Mouse (Mus musculus) C2C12 (cell line): ENCODE measurements around the gene 2410004B18Rik. TPM values are rescaled to one million over a fixed set of nuclear protein-coding genes. Genes with fewer than 3 reads are reported as not detected.

Experiments used
- H3K27me3 ChIP-seq: one replicate; pipeline ENCODE4 v1.6.1; 2011; ENCODE audit not compliant: control insufficient read depth, insufficient read depth, insufficient read length
- H3K36me3 ChIP-seq: one replicate; pipeline ENCODE4 v1.6.1; 2011; ENCODE audit not compliant: control insufficient read depth, insufficient read depth
- H3K4me3 ChIP-seq: one replicate; pipeline ENCODE4 v1.5.1; 2011; ENCODE audit warnings: mild to moderate bottlenecking, control low read depth; ENCODE audit not compliant: poor library complexity, insufficient read depth, severe bottlenecking
- H3K79me2 ChIP-seq: one replicate; pipeline ENCODE4 v1.6.1; 2011; ENCODE audit not compliant: control insufficient read depth, insufficient read depth
- H3K79me3 ChIP-seq: one replicate; pipeline ENCODE4 v1.6.1; 2011; ENCODE audit warnings: low read depth, control low read depth
- H3ac ChIP-seq: one replicate; pipeline ENCODE3; 2011; ENCODE audit warnings: low read depth; ENCODE audit not compliant: control insufficient read depth, insufficient read length
- CEBPB ChIP-seq: IDR thresholded peaks from one replicate; pipeline ENCODE4 v1.6.1; 2011; ENCODE audit warnings: low read depth, mild to moderate bottlenecking, control low read depth, moderate library complexity
- CTCF ChIP-seq: IDR thresholded peaks from one replicate; pipeline ENCODE4 v1.5.1; 2011; ENCODE audit not compliant: control insufficient read depth, insufficient read depth, insufficient read length
- FOSL1 ChIP-seq: IDR thresholded peaks from one replicate; pipeline ENCODE4 v1.8.0; 2011; ENCODE audit warnings: mild to moderate bottlenecking, low read length; ENCODE audit not compliant: poor library complexity, insufficient read depth, severe bottlenecking
- MAX ChIP-seq: IDR thresholded peaks from one replicate; pipeline ENCODE4 v1.6.1; 2011; ENCODE audit warnings: mild to moderate bottlenecking, control low read depth
- MYOD1 ChIP-seq: IDR thresholded peaks from one replicate; pipeline ENCODE4 v1.6.1; 2011; ENCODE audit warnings: low read depth; ENCODE audit not compliant: control insufficient read depth, insufficient read length
- MYOG ChIP-seq: IDR thresholded peaks from one replicate; pipeline ENCODE4 v1.6.1; 2011; ENCODE audit not compliant: control insufficient read depth, insufficient read length; ENCODE audit errors: extremely low read depth
- USF1 ChIP-seq: IDR thresholded peaks from one replicate; pipeline ENCODE4 v1.6.1; 2011; ENCODE audit warnings: low read depth, mild to moderate bottlenecking, control low read depth, moderate library complexity
- polyA plus RNA-seq: library from polyadenylated mRNA; unstranded; fragments of >200 nt; fragmentation: generic; extraction: Trizol; gene quantifications from one replicate; pipeline ENCODE4 v1.2.1, GENCODE M21; 2012; ENCODE audit warnings: missing spikeins

Gene 2410004B18Rik
- polyA plus RNA-seq, 1 experiment: 22.9 TPM

- TF ChIP-seq FOSL1: no peak
Observed at GRCm38 (mm10) chr3:145946654-145947053, 8.8 kb downstream of the 2410004B18Rik start.

GRCm38 (mm10) chr3:145947539-145948204 lies 9.9 kb downstream of the 2410004B18Rik start:
- no peak overlapping the region for H3K4me3 ChIP-seq

More at GRCm38 (mm10) chr3:145946654-145947053, 8.8 kb downstream of the 2410004B18Rik start:
- Histone ChIP-seq H3K4me3 (no peak overlapping the region), H3K27me3 (no peaks in the 10 kb centered on the region), H3K36me3 (peaks cover 28% of the 10 kb centered on the region), H3K79me2 (peaks cover 18% of the 10 kb centered on the region), H3ac (no peak overlapping the region), H3K79me3 (peaks cover 12% of the 10 kb centered on the region)

GRCm38 (mm10) chr3:145950034-145950814 lies 12.4 kb downstream of the 2410004B18Rik start:
- TF ChIP-seq MYOG (no peak), MYOD1 (peak; percentile 41)
- no peaks in the 10 kb centered on the region for H3K79me2 ChIP-seq
- H3K27me3 ChIP-seq: no peaks in the 10 kb centered on the region
- no peak overlapping the region for H3K4me3 ChIP-seq
- no peak overlapping the region for H3ac ChIP-seq
- H3K36me3 ChIP-seq: peaks cover 3% of the 10 kb centered on the region
- H3K79me3 ChIP-seq: no peaks in the 10 kb centered on the region

More at GRCm38 (mm10) chr3:145947539-145948204, 9.9 kb downstream of the 2410004B18Rik start:
- peaks cover 22% of the 10 kb centered on the region for H3K36me3 ChIP-seq
- no peak overlapping the region for H3ac ChIP-seq
- H3K27me3 ChIP-seq: no peaks in the 10 kb centered on the region
- peaks cover 8% of the 10 kb centered on the region for H3K79me2 ChIP-seq
- no peak for TF ChIP-seq MAX
- no peak for TF ChIP-seq MYOG
- TF ChIP-seq USF1: no peak
- no peak for TF ChIP-seq MYOD1
- TF ChIP-seq CTCF: no peak
- no peak for TF ChIP-seq CEBPB
- peaks cover 7% of the 10 kb centered on the region for H3K79me3 ChIP-seq

DNA sequence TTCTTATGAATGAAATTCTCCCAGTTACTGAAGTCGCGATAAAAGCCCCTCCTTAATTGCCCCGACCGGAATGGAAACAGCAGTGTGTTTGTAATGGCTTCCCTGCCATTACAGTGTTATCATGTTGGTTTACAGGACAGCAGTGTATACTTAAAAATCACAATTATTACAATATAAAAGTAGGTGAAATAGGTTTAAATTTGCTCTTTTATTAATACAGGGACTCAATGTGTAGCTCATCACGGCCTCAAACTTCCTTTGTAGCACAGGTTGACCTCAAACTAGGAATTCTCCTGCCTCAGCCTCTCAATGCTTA lies 13.0 kb downstream of the 2410004B18Rik start:
- Histone ChIP-seq H3ac (no peak overlapping the region), H3K4me3 (no peak overlapping the region), H3K27me3 (no peaks in the 10 kb centered on the region), H3K36me3 (no peaks in the 10 kb centered on the region), H3K79me3 (no peaks in the 10 kb centered on the region), H3K79me2 (no peaks in the 10 kb centered on the region)
- TF ChIP-seq MYOD1 (no peak), FOSL1 (no peak), CEBPB (no peak), CTCF (no peak), MYOG (no peak), MAX (no peak), USF1 (no peak)

- no peak overlapping the region for H3K4me3 ChIP-seq
Observed at GRCm38 (mm10) chr3:145951287-145952165, 13.7 kb downstream of the 2410004B18Rik start.

DNA sequence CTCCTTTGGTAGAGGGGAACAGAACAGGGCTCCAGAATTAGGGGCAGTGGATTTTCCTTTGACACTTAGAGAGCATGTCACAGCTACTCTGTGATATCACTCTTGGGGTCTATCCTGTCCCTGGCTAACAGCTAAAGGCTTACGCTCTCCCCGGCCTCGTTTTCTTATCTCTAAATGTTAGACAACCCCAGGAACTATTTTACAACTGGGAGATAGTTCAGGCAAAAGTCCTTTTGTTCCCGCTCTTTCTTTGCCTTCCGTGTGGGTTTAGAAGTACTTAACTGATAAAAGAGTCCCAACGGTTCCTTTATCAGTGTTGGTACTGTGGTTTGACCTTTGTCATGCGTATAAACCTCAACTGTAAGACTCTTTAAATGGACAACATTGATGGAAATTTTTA lies 15.1 kb downstream of the 2410004B18Rik start:
- no peaks in the 10 kb centered on the region for H3K27me3 ChIP-seq
- H3K79me3 ChIP-seq: no peaks in the 10 kb centered on the region
- no peak overlapping the region for H3K4me3 ChIP-seq
- no peaks in the 10 kb centered on the region for H3K79me2 ChIP-seq
- H3ac ChIP-seq: no peak overlapping the region
- no peak for TF ChIP-seq CEBPB
- TF ChIP-seq MAX: no peak
- no peak for TF ChIP-seq CTCF
- TF ChIP-seq MYOD1: no peak
- no peak for TF ChIP-seq USF1
- TF ChIP-seq MYOG: no peak
- TF ChIP-seq FOSL1: no peak
- H3K36me3 ChIP-seq: no peaks in the 10 kb centered on the region

More at GRCm38 (mm10) chr3:145951287-145952165, 13.7 kb downstream of the 2410004B18Rik start:
- H3K36me3 ChIP-seq: no peaks in the 10 kb centered on the region
- no peak overlapping the region for H3ac ChIP-seq
- H3K79me3 ChIP-seq: no peaks in the 10 kb centered on the region
- H3K27me3 ChIP-seq: no peaks in the 10 kb centered on the region
- no peaks in the 10 kb centered on the region for H3K79me2 ChIP-seq
- TF ChIP-seq FOSL1 (no peak), CTCF (no peak), CEBPB (no peak), MYOG (no peak)
